Comparison of ENCODE assay signal across 7 mouse cellular contexts in genomic region chr7:16885271-16885776, GRCm38 (mm10). TPM values are rescaled to one million over a fixed set of nuclear protein-coding genes. Genes with fewer than 3 reads are reported as not detected.
DNase-seq lines count a peak whose midpoint lies in the region; ATAC-seq and TF ChIP-seq lines count a peak whose summit lies in the region.

No protein-coding gene starts in this region.

- no peak overlapping the region for H3K9ac ChIP-seq in neural tube, embryonic 11.5 days (ENCODE audit: low read length)
- H3K9ac ChIP-seq in forebrain, embryonic 16.5 days (replicated peaks; ENCODE audit: low read depth, low read length): peak overlapping the region; percentile 20; the same call in 1 of the 2 replicates
- H3K9ac ChIP-seq in limb, embryonic 15.5 days: no peak overlapping the region
- no peak overlapping the region for H3K9ac ChIP-seq in stomach, postnatal 0 days (ENCODE audit: low read length)

- peaks cover 7% of the 10 kb centered on the region for H3K4me1 ChIP-seq in neural tube, embryonic 11.5 days (ENCODE audit: control insufficient read depth, insufficient read depth, low read length)
- 0 out of 2 replicates have a peak, but pooled peaks cover 2% of the 10 kb centered on the region for H3K4me1 ChIP-seq in forebrain, embryonic 16.5 days (replicated peaks; ENCODE audit: control insufficient read depth, insufficient read depth, low read length)
- peaks cover 20% of the 10 kb centered on the region for H3K4me1 ChIP-seq in limb, embryonic 15.5 days
- H3K4me1 ChIP-seq in stomach, postnatal 0 days (replicated peaks; ENCODE audit: control insufficient read depth, insufficient read depth): peaks cover 3% of the 10 kb centered on the region; the same call in 1 of the 2 replicates

- peaks cover 4% of the 10 kb centered on the region; the same call in 1 of the 2 replicates for H3K9me3 ChIP-seq in neural tube, embryonic 11.5 days (ENCODE audit: control insufficient read depth, low read length)
- H3K9me3 ChIP-seq in forebrain, embryonic 16.5 days (ENCODE audit: control insufficient read depth, low read length): peaks cover 12% of the 10 kb centered on the region
- peaks cover 8% of the 10 kb centered on the region; the same call in 1 of the 2 replicates for H3K9me3 ChIP-seq in limb, embryonic 15.5 days
- peaks cover 8% of the 10 kb centered on the region for H3K9me3 ChIP-seq in stomach, postnatal 0 days (ENCODE audit: control insufficient read depth, low read length)

- peak overlapping the region; percentile 26 for H3K4me2 ChIP-seq in neural tube, embryonic 11.5 days (ENCODE audit: low read depth)
- peak overlapping the region; percentile 31 for H3K4me2 ChIP-seq in forebrain, embryonic 16.5 days (ENCODE audit: low read length)
- H3K4me2 ChIP-seq in limb, embryonic 15.5 days: peak overlapping the region; percentile 25
- H3K4me2 ChIP-seq in stomach, postnatal 0 days (replicated peaks; ENCODE audit: low read depth): peak overlapping the region; percentile 31

- WGBS in neural tube, embryonic 11.5 days: 12% methylated on average over 76 of the region's 95 CpGs
- WGBS in forebrain, embryonic 16.5 days: 9% methylated on average over 80 of the region's 95 CpGs
- WGBS in limb, embryonic 15.5 days: 30% methylated on average over 92 of the region's 95 CpGs
- 18% methylated on average over 66 of the region's 95 CpGs for WGBS in stomach, postnatal 0 days

- peak overlapping the region; percentile 31 for H3K4me3 ChIP-seq in neural tube, embryonic 11.5 days (ENCODE audit: low read depth, low read length)
- H3K4me3 ChIP-seq in forebrain, embryonic 16.5 days (replicated peaks; ENCODE audit: low read length): peak overlapping the region; percentile 36
- peak overlapping the region; percentile 32 for H3K4me3 ChIP-seq in limb, embryonic 15.5 days
- peak overlapping the region; percentile 19 for H3K4me3 ChIP-seq in stomach, postnatal 0 days (ENCODE audit: low read depth, low read length)

- peaks cover 25% of the 10 kb centered on the region for H3K36me3 ChIP-seq in neural tube, embryonic 11.5 days (ENCODE audit: control insufficient read depth, insufficient read depth, low read length)
- peaks cover 10% of the 10 kb centered on the region for H3K36me3 ChIP-seq in forebrain, embryonic 16.5 days (ENCODE audit: control insufficient read depth, insufficient read depth)
- peaks cover 70% of the 10 kb centered on the region for H3K36me3 ChIP-seq in limb, embryonic 15.5 days
- H3K36me3 ChIP-seq in stomach, postnatal 0 days (ENCODE audit: control insufficient read depth, insufficient read depth, low read length): peaks cover 15% of the 10 kb centered on the region

- no peak overlapping the region for H3K27ac ChIP-seq in neural tube, embryonic 11.5 days (ENCODE audit: low read depth, low read length)
- H3K27ac ChIP-seq in forebrain, embryonic 16.5 days (ENCODE audit: low read length): no peak overlapping the region
- H3K27ac ChIP-seq in limb, embryonic 15.5 days: no peak overlapping the region
- H3K27ac ChIP-seq in stomach, postnatal 0 days (replicated peaks): no peak overlapping the region

- TF ChIP-seq CTCF in stomach, postnatal 0 days (IDR thresholded peaks at IDR 0.05; ENCODE audit: low read depth): no peak

- no peak for TF ChIP-seq EP300 in stomach, postnatal 0 days (optimal IDR thresholded peaks at IDR 0.05)

- peak; percentile 42 for DNase-seq in neural tube, embryonic 11.5 days (ENCODE audit: low spot score)
- no peak for DNase-seq in neural tube, embryonic 10.5 days (ENCODE audit: extremely low spot score, low spot score)
- DNase-seq in stomach, postnatal 0 days (ENCODE audit: low spot score): no peak
- no peak for DNase-seq in cerebellum, adult 9-10 months

- peaks cover 29% of the 10 kb centered on the region for H3K27me3 ChIP-seq in neural tube, embryonic 11.5 days (ENCODE audit: control insufficient read depth, insufficient read depth, low read length)
- H3K27me3 ChIP-seq in forebrain, embryonic 16.5 days (replicated peaks; ENCODE audit: control insufficient read depth, insufficient read depth, low read length): peaks cover 21% of the 10 kb centered on the region
- 0 out of 2 replicates have a peak, but pooled peaks cover 3% of the 10 kb centered on the region for H3K27me3 ChIP-seq in limb, embryonic 15.5 days
- H3K27me3 ChIP-seq in stomach, postnatal 0 days (ENCODE audit: control insufficient read depth, insufficient read depth, low read length): no peaks in the 10 kb centered on the region

- ATAC-seq in neural tube, embryonic 11.5 days (ENCODE audit: insufficient read depth, low FRiP score, low TSS enrichment): no peak
- ATAC-seq in forebrain, embryonic 16.5 days: peak; percentile 39; the same call in 1 of the 2 replicates
- ATAC-seq in limb, embryonic 15.5 days (ENCODE audit: insufficient number of reproducible peaks, low FRiP score, low TSS enrichment, low read depth): no peak
- ATAC-seq in stomach, postnatal 0 days (ENCODE audit: low FRiP score, low TSS enrichment): no peak
- no peak for ATAC-seq in activated CD4-positive, CD25-positive, alpha-beta regulatory T cell, adult 4 months

RNA-seq across cellular contexts. Expression of gene Gng8, which starts 6.3 kb away (rescaled TPM):
- polyA plus RNA-seq in neural tube, embryonic 11.5 days (2014; fragmentation: Nextera tagmentation; extraction: Ambion mirVana): 7.0 and 7.2 TPM in 2 replicates
- 1.9 and 4.5 TPM in 2 replicates for polyA plus RNA-seq in forebrain, embryonic 16.5 days (2015; fragmentation: Nextera tagmentation; extraction: Ambion mirVana)
- 11.8 and 15.0 TPM in 2 replicates for polyA plus RNA-seq in limb, embryonic 15.5 days (2015; fragmentation: Nextera tagmentation; extraction: Ambion mirVana)
- 7.3 and 7.4 TPM in 2 replicates for polyA plus RNA-seq in stomach, postnatal 0 days (2015; fragmentation: Nextera tagmentation; extraction: Ambion mirVana)
- polyA plus RNA-seq in activated CD4-positive, CD25-positive, alpha-beta regulatory T cell, adult 4 months (2017; shearing (Covaris generic)): not detected

RNA-seq across cellular contexts. Expression of gene Dact3, which starts 10.2 kb away (rescaled TPM):
- polyA plus RNA-seq in neural tube, embryonic 11.5 days (2014; fragmentation: Nextera tagmentation; extraction: Ambion mirVana): 9.5 and 10.6 TPM in 2 replicates
- polyA plus RNA-seq in forebrain, embryonic 16.5 days (2015; fragmentation: Nextera tagmentation; extraction: Ambion mirVana): 2.1 and 2.6 TPM in 2 replicates
- polyA plus RNA-seq in limb, embryonic 15.5 days (2015; fragmentation: Nextera tagmentation; extraction: Ambion mirVana): 4.0 TPM in 2 replicates
- 3.5 and 5.1 TPM in 2 replicates for polyA plus RNA-seq in stomach, postnatal 0 days (2015; fragmentation: Nextera tagmentation; extraction: Ambion mirVana)
- polyA plus RNA-seq in activated CD4-positive, CD25-positive, alpha-beta regulatory T cell, adult 4 months (2017; shearing (Covaris generic)): not detected

RNA-seq across cellular contexts. Expression of gene Ptgir, which starts 21.0 kb away (rescaled TPM):
- polyA plus RNA-seq in neural tube, embryonic 11.5 days (2014; fragmentation: Nextera tagmentation; extraction: Ambion mirVana): 0.41 and 0.76 TPM in 2 replicates
- 0.15 TPM in 2 replicates for polyA plus RNA-seq in forebrain, embryonic 16.5 days (2015; fragmentation: Nextera tagmentation; extraction: Ambion mirVana)
- polyA plus RNA-seq in limb, embryonic 15.5 days (2015; fragmentation: Nextera tagmentation; extraction: Ambion mirVana): 4.0 and 5.1 TPM in 2 replicates
- 1.5 and 1.6 TPM in 2 replicates for polyA plus RNA-seq in stomach, postnatal 0 days (2015; fragmentation: Nextera tagmentation; extraction: Ambion mirVana)
- 10 to 100 TPM; 11.8 to 13.2 TPM for polyA plus RNA-seq in activated CD4-positive, CD25-positive, alpha-beta regulatory T cell, adult 4 months (2017; shearing (Covaris generic))

RNA-seq across cellular contexts. Expression of gene Calm3, which starts 38.6 kb away (rescaled TPM):
- polyA plus RNA-seq in neural tube, embryonic 11.5 days (2014; fragmentation: Nextera tagmentation; extraction: Ambion mirVana): 257 and 263 TPM in 2 replicates
- polyA plus RNA-seq in forebrain, embryonic 16.5 days (2015; fragmentation: Nextera tagmentation; extraction: Ambion mirVana): 308 and 333 TPM in 2 replicates
- 85.8 and 99.4 TPM in 2 replicates for polyA plus RNA-seq in limb, embryonic 15.5 days (2015; fragmentation: Nextera tagmentation; extraction: Ambion mirVana)
- polyA plus RNA-seq in stomach, postnatal 0 days (2015; fragmentation: Nextera tagmentation; extraction: Ambion mirVana): 49.1 and 58.7 TPM in 2 replicates
- 100 to 1,000 TPM; 106 to 159 TPM for polyA plus RNA-seq in activated CD4-positive, CD25-positive, alpha-beta regulatory T cell, adult 4 months (2017; shearing (Covaris generic))

RNA-seq across cellular contexts. Expression of gene Prkd2, which starts 42.6 kb away (rescaled TPM):
- 10.9 and 11.2 TPM in 2 replicates for polyA plus RNA-seq in neural tube, embryonic 11.5 days (2014; fragmentation: Nextera tagmentation; extraction: Ambion mirVana)
- 6.6 TPM in 2 replicates for polyA plus RNA-seq in forebrain, embryonic 16.5 days (2015; fragmentation: Nextera tagmentation; extraction: Ambion mirVana)
- 20.5 and 21.9 TPM in 2 replicates for polyA plus RNA-seq in limb, embryonic 15.5 days (2015; fragmentation: Nextera tagmentation; extraction: Ambion mirVana)
- 7.5 and 8.8 TPM in 2 replicates for polyA plus RNA-seq in stomach, postnatal 0 days (2015; fragmentation: Nextera tagmentation; extraction: Ambion mirVana)
- polyA plus RNA-seq in activated CD4-positive, CD25-positive, alpha-beta regulatory T cell, adult 4 months (2017; shearing (Covaris generic)): 10 to 100 TPM; 45.7 to 47.6 TPM
